Mouse (Mus musculus) kidney, adult 2 months (tissue): ENCODE data around the gene Sit1.

Source experiments
- CTCF ChIP-seq: fragments of 200-500 bp; conservative IDR thresholded peaks from 2 replicates; pipeline ENCODE4 v1.5.1; 2011; ENCODE audit warnings: low read depth, mild to moderate bottlenecking, control low read depth, low read length, moderate library complexity, mixed read lengths; ENCODE audit not compliant: insufficient read depth, insufficient read length
- POLR2A ChIP-seq: fragments of 200-500 bp; IDR thresholded peaks from one replicate; pipeline ENCODE4 v1.6.1; 2011; ENCODE audit warnings: low read depth, low read length, control low read depth

DNA sequence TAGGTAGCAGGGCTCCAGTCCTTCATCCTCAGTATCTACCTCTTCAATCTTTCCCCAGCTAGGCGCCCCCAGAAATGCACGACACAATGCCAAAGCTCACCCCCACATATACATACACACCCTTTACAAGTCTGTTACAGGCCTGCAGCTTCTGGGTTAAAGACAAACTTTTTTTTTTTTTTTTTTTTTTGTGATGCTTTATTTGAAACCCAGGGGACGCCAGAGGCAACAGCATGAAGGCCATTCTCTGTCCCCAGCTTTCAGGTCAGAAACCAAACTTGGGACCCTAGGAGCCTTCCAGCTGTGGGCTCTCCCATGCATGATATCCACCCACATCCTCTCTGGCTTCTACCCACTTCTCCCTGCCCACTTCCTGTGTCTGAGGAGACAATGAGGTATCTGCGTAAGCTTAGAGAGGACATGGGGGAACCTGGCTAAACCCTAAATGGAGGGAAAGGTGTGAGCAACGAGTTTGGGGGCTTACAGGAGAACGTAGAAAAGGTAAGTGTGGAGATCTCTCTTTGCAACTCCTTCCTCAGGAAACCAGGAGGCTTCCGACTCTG, 1.6 kb downstream of the Sit1 start:
- TF ChIP-seq CTCF (no peak), POLR2A (no peak)
